Mouse (Mus musculus): ENCODE data around the gene Rcvrn. TPM values are rescaled to one million over a fixed set of nuclear protein-coding genes. Genes with fewer than 3 reads are reported as not detected.

Rcvrn gene
- total RNA-seq (2022), result under 1 TPM in 1 of 4 experiments, not detected in 3; 0.24 TPM

GRCm38 (mm10) chr11:67694703-67695376 is at the start of gene Rcvrn:
Gene Rcvrn (plus strand): TSS chr11:67695326.
- DNase-seq (ENCODE audit: low spot score in 2 of 2), result no peak

DNA sequence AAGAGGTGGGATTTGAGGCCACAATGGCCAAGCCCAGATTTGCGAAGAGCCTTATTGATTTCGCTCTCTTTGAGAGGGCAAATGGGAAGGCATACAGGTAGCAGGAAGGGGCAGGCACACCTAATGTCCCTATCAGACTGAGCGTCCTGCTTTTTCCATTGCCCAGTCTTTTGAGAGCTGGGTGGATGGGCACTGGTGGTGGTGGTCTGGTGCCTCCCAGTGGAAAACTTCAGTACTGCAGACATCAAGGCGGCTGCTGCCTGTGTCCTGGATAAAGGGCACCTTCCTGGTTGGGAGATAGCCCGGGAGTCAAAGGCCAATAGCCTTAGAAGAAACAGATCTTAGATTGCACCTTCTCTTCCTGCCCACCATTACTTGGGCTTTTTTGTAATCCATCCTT is 47.4 kb upstream of the Rcvrn start:
- DNase-seq (ENCODE audit: low spot score in 2 of 2), result peak; percentile 65 to 72

- DNase-seq (ENCODE audit: low spot score in 2 of 2), result no peak
Measured at GRCm38 (mm10) chr11:67648651-67649407, 46.3 kb upstream of the Rcvrn start.

- DNase-seq (ENCODE audit: low spot score in 2 of 2), result no peak
Measured at GRCm38 (mm10) chr11:67649971-67650707, 45.0 kb upstream of the Rcvrn start.

GRCm38 (mm10) chr11:67651731-67652130 is 43.4 kb upstream of the Rcvrn start:
- DNase-seq (ENCODE audit: low spot score in 2 of 2), result no peak

DNA sequence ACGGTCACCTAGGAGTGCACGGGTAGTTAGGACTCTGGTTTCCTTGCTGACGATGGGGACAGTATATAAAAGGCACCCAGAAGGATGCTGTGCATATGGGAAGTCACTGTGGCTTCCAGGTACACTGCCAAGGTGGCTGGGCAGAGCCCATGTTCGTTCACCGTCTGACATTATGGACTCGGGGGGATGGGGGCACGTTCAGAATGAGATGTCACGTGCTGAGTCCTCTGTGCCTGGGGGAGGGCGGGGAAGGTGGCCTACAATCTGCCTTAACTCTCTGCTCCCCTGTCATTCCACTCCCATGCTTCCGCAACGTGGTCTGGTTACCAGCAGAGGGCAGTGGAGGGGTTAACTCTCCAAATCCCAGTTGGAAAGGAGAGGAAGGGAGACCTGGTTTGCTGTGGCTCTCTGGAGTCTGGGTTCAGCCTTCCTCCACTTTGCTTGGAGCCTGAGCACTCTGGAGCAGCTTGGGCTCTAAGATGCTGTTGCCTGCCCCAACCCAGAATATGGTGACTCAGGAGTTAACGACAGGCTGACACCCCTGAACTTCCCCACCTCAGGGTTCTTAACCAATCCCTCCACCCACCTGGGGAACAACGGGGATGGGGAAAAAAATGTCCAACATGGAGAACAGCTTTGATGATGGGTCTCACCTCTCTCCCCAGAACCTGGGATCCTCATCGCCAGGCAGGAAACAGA is 42.8 kb upstream of the Rcvrn start:
- DNase-seq (ENCODE audit: low spot score in 2 of 2), result no peak

GRCm38 (mm10) chr11:67652893-67653255 is 42.3 kb upstream of the Rcvrn start:
- DNase-seq (ENCODE audit: low spot score in 2 of 2), result no peak

GRCm38 (mm10) chr11:67653521-67654090 is 41.5 kb upstream of the Rcvrn start:
- no peak for DNase-seq (ENCODE audit: low spot score in 2 of 2)

DNA sequence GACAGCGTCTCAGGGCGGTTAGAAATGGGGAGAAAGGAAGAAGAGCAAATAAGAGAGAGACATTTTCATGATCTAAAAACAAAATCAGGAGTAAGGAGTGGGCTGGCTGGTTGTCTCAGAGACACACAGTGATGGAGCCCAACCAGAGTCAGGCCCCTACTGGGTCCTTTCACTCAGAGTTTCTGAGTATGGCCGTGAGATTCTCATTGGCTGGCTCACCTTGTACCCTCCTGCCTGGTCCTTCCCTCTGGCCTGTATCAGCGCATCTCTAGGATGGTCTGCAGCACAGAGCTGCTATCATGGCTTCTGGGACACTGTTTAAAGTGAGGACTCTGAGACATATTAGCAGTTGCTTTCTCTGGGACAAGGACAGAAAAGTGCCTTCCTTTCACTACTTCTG is 40.6 kb upstream of the Rcvrn start:
- no peak for DNase-seq (ENCODE audit: low spot score in 2 of 2)

DNA sequence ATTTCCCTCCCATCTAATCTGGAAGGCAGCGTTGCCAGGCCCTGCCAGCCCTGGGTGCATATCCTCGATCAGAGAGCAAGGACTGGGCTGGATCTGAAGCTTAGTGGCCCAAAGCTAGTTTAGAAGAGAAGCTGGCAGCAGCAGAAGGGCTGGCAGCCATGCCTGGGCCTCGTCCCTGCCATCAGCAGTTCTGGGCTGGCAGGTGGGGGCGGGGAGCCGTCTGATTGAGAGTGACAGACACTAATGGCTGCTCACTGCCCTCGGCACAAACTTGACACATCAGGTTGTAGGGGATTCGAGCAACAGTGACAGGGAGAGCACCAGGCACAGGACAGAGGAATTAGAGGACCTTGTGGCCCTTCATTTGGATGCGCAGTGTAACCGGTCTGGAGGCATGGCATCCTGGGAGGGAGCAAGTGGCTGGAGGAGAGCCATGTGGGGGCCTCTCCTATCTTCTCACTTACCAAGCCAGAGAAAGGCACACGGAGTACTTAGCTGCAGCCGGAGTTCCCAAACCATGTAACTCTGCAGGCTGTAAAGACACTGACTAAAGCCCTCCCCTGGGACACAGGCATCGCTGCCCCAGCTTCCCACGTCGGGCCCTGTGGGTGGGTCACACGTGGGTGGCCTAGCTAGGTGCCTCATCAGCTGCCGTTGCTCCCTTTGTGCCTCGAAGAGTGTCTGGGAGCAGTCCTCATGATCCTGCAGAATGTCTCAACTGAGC is 39.7 kb upstream of the Rcvrn start:
- DNase-seq (ENCODE audit: low spot score in 2 of 2), result peak; percentile 50 to 75

DNA sequence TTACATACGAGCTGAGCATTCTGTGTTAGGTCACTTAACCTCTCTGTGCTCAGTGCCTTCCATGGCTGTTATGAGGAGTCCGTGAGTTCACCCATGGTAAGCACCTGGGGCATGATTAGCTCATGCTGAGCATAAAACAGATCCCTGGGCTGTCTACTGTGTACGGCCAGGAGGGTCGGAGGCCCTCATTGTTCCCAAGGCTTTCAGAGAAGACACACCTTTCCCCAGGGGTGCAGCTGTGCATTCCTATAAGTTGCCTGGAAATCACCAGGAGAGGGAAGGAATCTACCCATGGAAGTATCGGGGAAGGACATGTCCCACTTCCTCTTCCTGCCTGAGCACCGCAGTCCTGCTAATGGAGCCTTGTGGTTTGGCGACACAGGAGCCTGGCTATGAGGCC is 38.8 kb upstream of the Rcvrn start:
- no peak for DNase-seq (ENCODE audit: low spot score in 2 of 2)

GRCm38 (mm10) chr11:67656811-67657210 is 38.3 kb upstream of the Rcvrn start:
- DNase-seq (ENCODE audit: low spot score in 2 of 2), result no peak

DNA sequence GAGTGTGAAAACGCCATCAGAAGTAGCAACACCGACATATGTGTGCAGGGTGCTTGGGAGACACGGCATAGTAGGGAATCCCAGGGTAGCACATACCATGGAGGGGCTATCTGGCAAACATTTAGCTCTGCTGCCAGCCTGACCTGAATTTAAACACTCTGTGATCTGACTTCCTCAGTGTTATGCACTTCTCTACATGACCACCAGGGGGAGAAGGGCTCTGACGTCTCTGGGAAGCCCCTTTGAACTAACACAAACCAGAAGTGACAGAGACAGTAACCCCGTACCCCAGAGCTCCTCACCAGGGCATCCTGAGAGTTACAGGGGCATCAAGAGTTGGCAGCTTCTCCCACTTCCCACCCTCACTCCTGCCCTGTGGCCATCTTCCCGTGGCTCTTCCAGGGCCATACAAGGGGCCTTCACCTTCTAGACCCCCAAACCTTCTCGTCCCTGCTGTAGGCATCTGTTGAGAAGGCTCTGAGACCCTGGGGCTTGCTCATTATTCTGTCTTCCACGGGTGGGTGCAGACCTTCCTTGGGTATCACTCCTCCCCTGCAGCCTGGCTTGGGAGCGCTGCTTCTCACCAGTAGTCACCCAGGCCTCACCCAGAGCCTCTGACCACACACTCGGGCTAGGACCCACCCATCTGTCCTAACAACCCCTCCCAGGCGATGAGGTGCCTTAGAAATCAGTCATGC is 37.3 kb upstream of the Rcvrn start:
- no peak for DNase-seq (ENCODE audit: low spot score in 2 of 2)

DNA sequence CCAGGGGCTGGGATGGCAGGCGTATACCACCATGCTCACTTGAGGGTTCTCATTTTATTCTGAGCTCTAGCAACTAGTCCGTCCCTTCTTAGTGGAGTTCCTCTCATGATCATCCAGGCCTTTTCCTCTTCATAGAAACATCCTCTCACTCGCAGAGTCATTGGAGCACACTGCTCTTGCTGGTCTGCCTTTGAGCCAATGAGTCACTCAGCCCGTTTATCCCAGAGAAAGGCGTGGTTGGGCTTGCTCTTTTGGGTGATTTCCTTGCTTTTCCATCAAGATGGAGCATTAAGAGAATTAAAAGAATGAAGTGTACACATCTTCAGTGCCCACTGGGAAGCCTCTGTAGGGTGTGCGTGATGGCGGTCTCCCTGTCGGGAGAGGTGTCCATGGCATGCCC is 33.7 kb upstream of the Rcvrn start:
- DNase-seq (ENCODE audit: low spot score in 2 of 2), result no peak

DNA sequence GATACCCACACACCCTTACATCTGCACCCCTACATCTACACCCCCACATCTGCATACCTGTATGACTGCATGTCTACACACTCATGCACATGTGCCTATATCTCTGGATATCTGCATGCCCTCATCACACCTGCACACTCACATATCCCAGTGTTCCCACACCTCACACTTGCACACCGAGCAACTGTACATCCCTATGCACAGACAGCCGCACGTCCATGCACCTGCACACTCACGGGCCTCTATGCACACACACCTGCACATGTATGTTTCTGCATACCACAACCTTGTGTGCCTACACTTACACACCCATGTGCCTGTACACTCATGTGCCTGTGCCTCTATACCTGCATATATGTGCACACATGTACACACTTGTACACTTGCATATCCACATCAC is 31.7 kb upstream of the Rcvrn start:
- DNase-seq (ENCODE audit: low spot score in 2 of 2), result no peak

GRCm38 (mm10) chr11:67664261-67664660 is 30.9 kb upstream of the Rcvrn start:
- no peak for DNase-seq (ENCODE audit: low spot score in 2 of 2)

DNA sequence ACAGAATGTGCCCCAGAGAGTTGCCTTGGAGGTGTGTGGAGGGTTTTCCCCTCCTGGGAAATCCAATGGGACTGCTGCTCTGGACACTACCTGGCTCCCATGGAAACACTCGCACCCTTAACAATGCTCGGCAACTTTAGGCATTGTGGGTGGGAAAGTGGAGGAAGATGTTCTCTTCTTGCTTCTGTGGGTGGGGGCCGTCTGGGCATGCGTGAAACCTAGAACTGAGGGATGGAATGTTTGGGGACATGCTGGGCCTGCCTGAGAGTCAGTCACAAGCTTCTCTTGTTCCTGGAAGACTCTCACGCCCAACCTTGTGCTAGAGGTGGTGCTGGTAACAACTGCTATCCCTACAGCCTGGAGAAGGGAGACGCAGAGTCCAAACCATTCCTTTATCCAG is 30.2 kb upstream of the Rcvrn start:
- DNase-seq (ENCODE audit: low spot score in 2 of 2), result no peak

DNA sequence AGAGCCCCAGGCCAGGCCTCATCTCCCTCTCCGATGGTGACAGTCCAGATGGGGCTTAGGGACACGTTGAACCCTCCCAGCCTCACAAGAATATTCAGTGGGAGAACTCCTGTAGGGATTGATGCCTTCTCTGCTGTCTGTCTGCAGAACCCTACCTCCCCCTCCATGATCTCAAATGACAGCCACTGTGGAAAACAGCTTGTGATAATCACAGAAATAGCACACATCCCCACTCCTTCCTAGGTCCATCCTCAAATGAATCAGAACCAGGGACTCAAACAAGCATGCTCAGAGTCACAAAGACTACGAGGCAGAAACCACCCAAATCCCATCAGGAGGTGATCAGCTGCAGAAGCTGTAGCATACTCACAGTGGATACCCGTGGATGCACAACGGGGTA is 29.0 kb upstream of the Rcvrn start:
- DNase-seq (ENCODE audit: low spot score in 2 of 2), result no peak

- DNase-seq (ENCODE audit: low spot score in 2 of 2), result peak; percentile 29 to 64
Measured at GRCm38 (mm10) chr11:67667531-67668332, 27.4 kb upstream of the Rcvrn start.

Data from gastrocnemius, adult 8-10 months (tissue).